Mouse (Mus musculus) myocyte (in vitro differentiated cells): ENCODE results near the gene Gjc1.

ENCODE experiments used
- CEBPB ChIP-seq: IDR thresholded peaks from 2 replicates; pipeline ENCODE4 v1.6.1; 2011; ENCODE audit warnings: mild to moderate bottlenecking, moderate library complexity; ENCODE audit not compliant: poor library complexity, insufficient read depth, severe bottlenecking
- E2F4 ChIP-seq: IDR thresholded peaks from one replicate; pipeline ENCODE4 v1.6.1; 2011; ENCODE audit warnings: mild to moderate bottlenecking, control low read depth, moderate library complexity; ENCODE audit not compliant: insufficient read depth
- MAX ChIP-seq: IDR thresholded peaks from one replicate; pipeline ENCODE4 v1.6.1; 2011; ENCODE audit warnings: low read depth, mild to moderate bottlenecking, control low read depth
- MYOD1 ChIP-seq, 3 experiments: IDR thresholded peaks; one replicate each; pipeline ENCODE4 v1.6.1; 2011; ENCODE audit warnings: control low read depth in 2 of 3, low read depth in 2 of 3, mild to moderate bottlenecking in 2 of 3, moderate library complexity in 1 of 3; ENCODE audit not compliant: insufficient read length in 2 of 3, control insufficient read depth in 1 of 3
- MYOG ChIP-seq, 3 experiments: IDR thresholded peaks; one replicate each; pipeline ENCODE4 v1.6.1; 2011; ENCODE audit warnings: control low read depth in 2 of 3, low read depth in 2 of 3, mild to moderate bottlenecking in 2 of 3; ENCODE audit not compliant: insufficient read length in 2 of 3, control insufficient read depth in 1 of 3, insufficient read depth in 1 of 3
- POLR2A ChIP-seq: IDR thresholded peaks from one replicate; pipeline ENCODE4 v1.6.1; 2011; ENCODE audit warnings: low read depth, mild to moderate bottlenecking, control low read depth, moderate library complexity; ENCODE audit not compliant: insufficient read length
- POLR2AphosphoS2 ChIP-seq: IDR thresholded peaks from one replicate; pipeline ENCODE4 v1.6.1; 2011; ENCODE audit warnings: low read depth, control low read depth; ENCODE audit not compliant: insufficient read length
- SRF ChIP-seq: IDR thresholded peaks from one replicate; pipeline ENCODE4 v1.6.1; 2011; ENCODE audit warnings: low read depth; ENCODE audit not compliant: control insufficient read depth, insufficient read length
- TCF12 ChIP-seq: IDR thresholded peaks from one replicate; pipeline ENCODE4 v1.6.1; 2011; ENCODE audit warnings: mild to moderate bottlenecking, control low read depth; ENCODE audit not compliant: poor library complexity, insufficient read depth, severe bottlenecking
- USF1 ChIP-seq: IDR thresholded peaks from one replicate; pipeline ENCODE4 v1.6.1; 2011; ENCODE audit warnings: low read depth, mild to moderate bottlenecking, control low read depth, moderate library complexity

- TF ChIP-seq POLR2AphosphoS2 (no peak), USF1 (no peak), SRF (no peak), TCF12 (no peak), E2F4 (no peak), POLR2A (no peak), CEBPB (no peak), MAX (no peak), MYOG (IDR thresholded peaks at IDR 0.05; ENCODE audit: control insufficient read depth in 1 of 3, insufficient read depth in 1 of 3, insufficient read length in 2 of 3, low read depth in 2 of 3) (no peak), MYOD1 (IDR thresholded peaks at IDR 0.05; ENCODE audit: control insufficient read depth in 1 of 3, insufficient read length in 2 of 3, low read depth in 2 of 3) (no peak)
Measured at GRCm38 (mm10) chr11:102778597-102778996, 40.9 kb downstream of the Gjc1 start.
